In the genomic region with DNA sequence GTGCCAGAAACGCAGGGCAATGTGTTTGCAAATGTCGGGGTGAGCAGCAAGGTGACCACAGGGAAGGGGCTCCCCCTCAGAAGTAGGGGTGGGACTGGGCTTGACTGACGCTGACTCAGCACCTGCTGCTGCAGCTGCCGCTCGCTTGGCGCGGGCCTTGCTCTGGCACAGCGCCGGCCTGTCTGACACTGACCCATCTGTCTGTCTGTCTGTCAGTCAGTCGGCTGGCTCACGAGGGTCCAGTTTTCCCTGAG, we compare ENCODE assay signal across 8 mouse cellular contexts. TPM values are rescaled to one million over a fixed set of nuclear protein-coding genes. Genes with fewer than 3 reads are reported as not detected.
DNase-seq lines count a peak whose midpoint lies in the region; ATAC-seq and TF ChIP-seq lines count a peak whose summit lies in the region.

No protein-coding gene starts in this region.

- no peaks in the 10 kb centered on the region for H3K9me3 ChIP-seq in heart, embryonic 11.5 days (replicated peaks; ENCODE audit: control insufficient read depth, low read length)
- no peaks in the 10 kb centered on the region for H3K9me3 ChIP-seq in embryonic facial prominence, embryonic 10.5 days
- no peaks in the 10 kb centered on the region for H3K9me3 ChIP-seq in intestine, postnatal 0 days (ENCODE audit: control insufficient read depth)

- WGBS in heart, embryonic 11.5 days (ENCODE audit: insufficient replicate concordance) = 0% methylated on average over 11 of the region's 11 CpGs
- under 1% methylated on average over 11 of the region's 11 CpGs for WGBS in embryonic facial prominence, embryonic 10.5 days
- WGBS in intestine, postnatal 0 days = 29% methylated on average over 11 of the region's 11 CpGs

- H3K27ac ChIP-seq in heart, embryonic 11.5 days (ENCODE audit: low read depth, low read length) = no peak overlapping the region
- peak overlapping the region; percentile 91 for H3K27ac ChIP-seq in embryonic facial prominence, embryonic 10.5 days (replicated peaks)
- H3K27ac ChIP-seq in intestine, postnatal 0 days (ENCODE audit: low read depth, low read length) = no peak overlapping the region

- no peak for DNase-seq in heart, postnatal 25 days (ENCODE audit: low spot score)
- DNase-seq in A20 (ENCODE audit: low read depth, low spot score) = peak; percentile 97
- DNase-seq in embryonic facial prominence, embryonic 10.5 days (ENCODE audit: low spot score) = no peak
- DNase-seq in natural killer cell, adult 2 months (ENCODE audit: low spot score in 2 of 2) = peak; percentile 38 to 41
- DNase-seq in urinary bladder, postnatal 25 days (ENCODE audit: low spot score) = no peak
- DNase-seq in thymus, adult 18-20 months = no peak

- peaks cover 38% of the 10 kb centered on the region for H3K4me1 ChIP-seq in heart, embryonic 11.5 days (ENCODE audit: control insufficient read depth, insufficient read depth, low read length)
- H3K4me1 ChIP-seq in embryonic facial prominence, embryonic 10.5 days = peaks cover 72% of the 10 kb centered on the region
- H3K4me1 ChIP-seq in intestine, postnatal 0 days (replicated peaks; ENCODE audit: control insufficient read depth, insufficient read depth, low read length) = peaks cover 18% of the 10 kb centered on the region; the same call in 1 of the 2 replicates

- H3K4me2 ChIP-seq in heart, embryonic 11.5 days = peak overlapping the region; percentile 98
- H3K4me2 ChIP-seq in intestine, postnatal 0 days (replicated peaks; ENCODE audit: low read depth) = peak overlapping the region; percentile 90

- H3K27me3 ChIP-seq in heart, embryonic 11.5 days (ENCODE audit: control insufficient read depth, insufficient read depth, low read length) = peaks cover 61% of the 10 kb centered on the region
- peaks cover 100% of the 10 kb centered on the region for H3K27me3 ChIP-seq in embryonic facial prominence, embryonic 10.5 days (replicated peaks; ENCODE audit: low read depth, poor library complexity, severe bottlenecking)
- H3K27me3 ChIP-seq in intestine, postnatal 0 days (replicated peaks; ENCODE audit: control insufficient read depth, insufficient read depth, low read length) = peaks cover 13% of the 10 kb centered on the region; the same call in 1 of the 2 replicates

- no peak for TF ChIP-seq CTCF in intestine, postnatal 0 days (IDR thresholded peaks at IDR 0.05; ENCODE audit: low read depth)

- H3K4me3 ChIP-seq in heart, embryonic 11.5 days (ENCODE audit: low read depth, low read length) = peak overlapping the region; percentile 47
- peak overlapping the region; percentile 67 for H3K4me3 ChIP-seq in embryonic facial prominence, embryonic 10.5 days
- H3K4me3 ChIP-seq in intestine, postnatal 0 days (ENCODE audit: low read depth, low read length) = no peak overlapping the region; the same call in 1 of the 2 replicates

- intact Hi-C loops in heart, postnatal 25 days (cut with DNase I) = no loop called here

- no peak for ATAC-seq in heart, embryonic 11.5 days (replicated peaks; ENCODE audit: insufficient number of reproducible peaks, low FRiP score, low TSS enrichment)
- ATAC-seq in intestine, postnatal 0 days = no peak

- H3K36me3 ChIP-seq in heart, embryonic 11.5 days (ENCODE audit: control insufficient read depth, insufficient read depth, low read length) = no peaks in the 10 kb centered on the region
- no peaks in the 10 kb centered on the region for H3K36me3 ChIP-seq in embryonic facial prominence, embryonic 10.5 days (replicated peaks)
- no peaks in the 10 kb centered on the region for H3K36me3 ChIP-seq in intestine, postnatal 0 days (ENCODE audit: control insufficient read depth, insufficient read depth)

- H3K9ac ChIP-seq in heart, embryonic 11.5 days (ENCODE audit: low read depth, low read length) = peak overlapping the region; percentile 73
- H3K9ac ChIP-seq in intestine, postnatal 0 days (ENCODE audit: low read depth, low read length) = no peak overlapping the region

RNA-seq across cellular contexts. Expression of a gene that starts 1.6 kb away (rescaled TPM):
- 1.5 and 2.5 TPM in 2 replicates for polyA plus RNA-seq in heart, embryonic 11.5 days (2014; fragmentation: Nextera tagmentation; extraction: Ambion mirVana)
- total RNA-seq in heart, postnatal 25 days (2021) = 1 to 10 TPM; 2.2 to 2.4 TPM
- 0.91 and 0.93 TPM in 2 replicates for polyA plus RNA-seq in embryonic facial prominence, embryonic 10.5 days (2016; fragmentation: Nextera tagmentation; extraction: Ambion mirVana)
- 0.18 and 0.38 TPM in 2 replicates for polyA plus RNA-seq in intestine, postnatal 0 days (2015; fragmentation: Nextera tagmentation; extraction: Ambion mirVana)

RNA-seq across cellular contexts. Expression of a gene that starts 4.3 kb away (rescaled TPM):
- polyA plus RNA-seq in heart, embryonic 11.5 days (2014; fragmentation: Nextera tagmentation; extraction: Ambion mirVana) = 3.7 and 4.5 TPM in 2 replicates
- total RNA-seq in heart, postnatal 25 days (2021) = 1 to 10 TPM; 4.8 to 5.0 TPM
- 1.4 and 2.3 TPM in 2 replicates for polyA plus RNA-seq in embryonic facial prominence, embryonic 10.5 days (2016; fragmentation: Nextera tagmentation; extraction: Ambion mirVana)
- polyA plus RNA-seq in intestine, postnatal 0 days (2015; fragmentation: Nextera tagmentation; extraction: Ambion mirVana) = 2.4 and 2.8 TPM in 2 replicates

RNA-seq across cellular contexts. Expression of a gene that starts 5.4 kb away (rescaled TPM):
- polyA plus RNA-seq in heart, embryonic 11.5 days (2014; fragmentation: Nextera tagmentation; extraction: Ambion mirVana) = 1.1 and 1.5 TPM in 2 replicates
- total RNA-seq in heart, postnatal 25 days (2021) = under 1 TPM; 0.26 to 0.45 TPM
- polyA plus RNA-seq in embryonic facial prominence, embryonic 10.5 days (2016; fragmentation: Nextera tagmentation; extraction: Ambion mirVana) = 2.1 and 2.7 TPM in 2 replicates
- polyA plus RNA-seq in intestine, postnatal 0 days (2015; fragmentation: Nextera tagmentation; extraction: Ambion mirVana) = 58.0 and 59.4 TPM in 2 replicates

RNA-seq across cellular contexts. Expression of a gene that starts 15.0 kb away (rescaled TPM):
- not detected in 2 replicates for polyA plus RNA-seq in heart, embryonic 11.5 days (2014; fragmentation: Nextera tagmentation; extraction: Ambion mirVana)
- not detected for total RNA-seq in heart, postnatal 25 days (2021)
- polyA plus RNA-seq in embryonic facial prominence, embryonic 10.5 days (2016; fragmentation: Nextera tagmentation; extraction: Ambion mirVana) = not detected in 2 replicates
- not detected in 2 replicates for polyA plus RNA-seq in intestine, postnatal 0 days (2015; fragmentation: Nextera tagmentation; extraction: Ambion mirVana)

RNA-seq across cellular contexts. Expression of a gene that starts 18.2 kb away (rescaled TPM):
- polyA plus RNA-seq in heart, embryonic 11.5 days (2014; fragmentation: Nextera tagmentation; extraction: Ambion mirVana) = not detected in 2 replicates
- total RNA-seq in heart, postnatal 25 days (2021) = not detected
- not detected in 2 replicates for polyA plus RNA-seq in embryonic facial prominence, embryonic 10.5 days (2016; fragmentation: Nextera tagmentation; extraction: Ambion mirVana)
- polyA plus RNA-seq in intestine, postnatal 0 days (2015; fragmentation: Nextera tagmentation; extraction: Ambion mirVana) = 0.07 TPM in 1 of 2 replicates, not detected in the other

Comparison
In these comparisons a context has a peak if more than half of its experiments do, and no peak if none do; other contexts are left out.
1. DNase-seq: peak in A20 (single experiment) and natural killer cell, adult 2 months (2 of 2); none in heart, postnatal 25 days (single experiment), embryonic facial prominence, embryonic 10.5 days (single experiment), urinary bladder, postnatal 25 days (single experiment) and thymus, adult 18-20 months (0 of 2).
2. RNA of a gene that starts 5.4 kb away (polyA plus RNA-seq): 58.0 to 59.4 TPM in intestine, postnatal 0 days; 2.1 to 2.7 TPM in embryonic facial prominence, embryonic 10.5 days and 1.1 to 1.5 TPM in heart, embryonic 11.5 days; every median in the first group is over 10 times any median in the second.